Mouse (Mus musculus) heart, adult 2 months (tissue): Measurements from ENCODE around the gene Rab11b.

Experiments
- CTCF ChIP-seq: fragments of 200-600 bp; IDR thresholded peaks from 2 replicates; pipeline ENCODE4 v1.8.1; 2022; ENCODE audit warnings: antibody characterized with exemption, mild to moderate bottlenecking, moderate library complexity
- EP300 ChIP-seq: fragments of 200-500 bp; IDR thresholded peaks from 2 replicates; pipeline ENCODE4 v1.6.1; 2011; ENCODE audit warnings: low read depth, low read length, control low read depth; ENCODE audit not compliant: insufficient read depth
- POLR2A ChIP-seq: fragments of 200-500 bp; IDR thresholded peaks from 2 replicates; pipeline ENCODE4 v1.6.1; 2011; ENCODE audit warnings: mild to moderate bottlenecking, low read depth, low read length, control low read depth; ENCODE audit not compliant: insufficient read depth

- TF ChIP-seq CTCF (no peak), POLR2A (no peak), EP300 (no peak)
Observed at GRCm38 (mm10) chr17:33807181-33807888, 47.0 kb upstream of the Rab11b start.
